In genomic region chr10:68443132-68443531, GRCm38 (mm10) we compare ENCODE assay signal across 10 mouse cellular contexts.
DNase-seq lines count a peak whose midpoint lies in the region; ATAC-seq and TF ChIP-seq lines count a peak whose summit lies in the region.
"Had no signal": no experiment of that assay in that cellular context is flagged by ENCODE, and none has a peak within 500 bp of the region (broad histone marks: within the 10 kb centered on the region; RNA-seq: fewer than 3 reads in every experiment).

No protein-coding gene starts in this region.

- no peaks in the 10 kb centered on the region for H3K36me3 ChIP-seq in kidney, postnatal 0 days (ENCODE audit: insufficient read depth, low read length)
- H3K36me3 ChIP-seq in embryonic facial prominence, embryonic 13.5 days = no peaks in the 10 kb centered on the region
- no peaks in the 10 kb centered on the region for H3K36me3 ChIP-seq in spleen, adult 2 months (ENCODE audit: control insufficient read depth, insufficient read depth, low read length)

- H3K4me1 ChIP-seq in kidney, postnatal 0 days (replicated peaks; ENCODE audit: insufficient read depth, low read length) = 0 out of 2 replicates have a peak, but pooled peaks cover 11% of the 10 kb centered on the region
- peaks cover 48% of the 10 kb centered on the region for H3K4me1 ChIP-seq in embryonic facial prominence, embryonic 13.5 days
- H3K4me1 ChIP-seq in spleen, adult 2 months (ENCODE audit: control insufficient read depth, insufficient read depth, insufficient read length) = peaks cover 13% of the 10 kb centered on the region; the same call in 1 of the 2 replicates

- TF ChIP-seq CTCF in kidney, postnatal 0 days (IDR thresholded peaks at IDR 0.05; ENCODE audit: low read depth) = no peak
- TF ChIP-seq CTCF in spleen, adult 2 months (IDR thresholded peaks at IDR 0.05; ENCODE audit: extremely low read depth, insufficient read depth, insufficient read length, insufficient replicate concordance) = no peak

- H3K4me2 ChIP-seq in kidney, postnatal 0 days (ENCODE audit: low read length) = no peak overlapping the region
- peak overlapping the region; percentile 37 for H3K4me2 ChIP-seq in embryonic facial prominence, embryonic 13.5 days

- DNase-seq in kidney, postnatal 0 days (ENCODE audit: low spot score) = no peak
- no peak for DNase-seq in kidney, adult 8-10 months
- peak; percentile 10 for DNase-seq in R1 (ENCODE audit: low read depth, low spot score)
- DNase-seq in spleen, adult 2 months (ENCODE audit: low read depth in 1 of 2, low spot score in 2 of 2) = peak in 1 of 2 experiments; percentile 63
- DNase-seq in layer of hippocampus, postnatal 14 days (ENCODE audit: low spot score in 2 of 2) = no peak
- DNase-seq in left cerebral cortex, postnatal 25 days (ENCODE audit: low spot score in 2 of 2) = no peak
- DNase-seq: cerebellum, postnatal 25 days; gastrocnemius, postnatal 14 days had no signal

- H3K4me3 ChIP-seq in kidney, postnatal 0 days (replicated peaks; ENCODE audit: low read depth, low read length) = no peak overlapping the region
- no peak overlapping the region for H3K4me3 ChIP-seq in embryonic facial prominence, embryonic 13.5 days
- H3K4me3 ChIP-seq in spleen, adult 2 months (ENCODE audit: extremely low read depth, insufficient read depth, insufficient read length) = no peak overlapping the region
- H3K4me3 ChIP-seq: myocyte had no signal

- H3K9me3 ChIP-seq in kidney, postnatal 0 days (replicated peaks; ENCODE audit: low read length) = no peaks in the 10 kb centered on the region
- no peaks in the 10 kb centered on the region for H3K9me3 ChIP-seq in embryonic facial prominence, embryonic 13.5 days

- no peak for ATAC-seq in kidney, postnatal 0 days (replicated peaks; ENCODE audit: low FRiP score, low read depth)
- ATAC-seq in embryonic facial prominence, embryonic 13.5 days (ENCODE audit: insufficient number of reproducible peaks, insufficient read depth, low FRiP score, low TSS enrichment, low read depth) = no peak

- no peak overlapping the region for H3K9ac ChIP-seq in kidney, postnatal 0 days (ENCODE audit: low read depth, low read length)
- no peak overlapping the region for H3K9ac ChIP-seq in embryonic facial prominence, embryonic 13.5 days

- no peaks in the 10 kb centered on the region for H3K27me3 ChIP-seq in kidney, postnatal 0 days (ENCODE audit: insufficient read depth, low read length)
- H3K27me3 ChIP-seq in embryonic facial prominence, embryonic 13.5 days = no peaks in the 10 kb centered on the region
- no peaks in the 10 kb centered on the region for H3K27me3 ChIP-seq in spleen, adult 2 months (ENCODE audit: control insufficient read depth, insufficient read depth, low read length)

- intact Hi-C loops in left cerebral cortex, postnatal 25 days (cut with DNase I) = no loop called here

- WGBS in kidney, postnatal 0 days = 16% methylated on average over 7 of the region's 7 CpGs
- 11% methylated on average over 7 of the region's 7 CpGs for WGBS in embryonic facial prominence, embryonic 13.5 days
- 1% methylated on average over 7 of the region's 7 CpGs for WGBS in spleen, adult 2 months

- 0 out of 2 replicates have a peak overlapping the region, but pooled peaks have one; percentile 6 for H3K27ac ChIP-seq in kidney, postnatal 0 days
- H3K27ac ChIP-seq in embryonic facial prominence, embryonic 13.5 days = peak overlapping the region; percentile 73
- H3K27ac ChIP-seq in spleen, adult 2 months (ENCODE audit: insufficient read depth, low read length) = peak overlapping the region; percentile 30; the same call in 1 of the 2 replicates

- no peak for TF ChIP-seq POLR2A in spleen, adult 2 months (IDR thresholded peaks at IDR 0.05; ENCODE audit: low read depth, low read length)

Comparison
In these comparisons a context has a peak if more than half of its experiments do, and no peak if none do; other contexts are left out.
1. H3K27ac ChIP-seq: peak in every context shown above with its lines; median percentile 73 in embryonic facial prominence, embryonic 13.5 days; 30 in spleen, adult 2 months; 6 in kidney, postnatal 0 days.